Mouse (Mus musculus): ENCODE results near the gene Pmm1.

GRCm38 (mm10) chr15:81939157-81939715 is 21.5 kb downstream of the Pmm1 start:
- TF ChIP-seq POLR2AphosphoS2 (IDR thresholded peaks at IDR 0.05; ENCODE audit: insufficient read length, low read depth) (no peak), TCF12 (IDR thresholded peaks at IDR 0.05; ENCODE audit: insufficient read depth, poor library complexity, severe bottlenecking) (no peak), CEBPB (IDR thresholded peaks at IDR 0.05; ENCODE audit: insufficient read depth, poor library complexity, severe bottlenecking) (no peak), POLR2A (IDR thresholded peaks at IDR 0.05; ENCODE audit: insufficient read length, low read depth) (no peak), MYOD1 (IDR thresholded peaks at IDR 0.05; ENCODE audit: control insufficient read depth in 1 of 3, insufficient read length in 2 of 3, low read depth in 2 of 3) (peak in 1 of 3 experiments; percentile 59), E2F4 (IDR thresholded peaks at IDR 0.05; ENCODE audit: insufficient read depth) (no peak), MAX (IDR thresholded peaks at IDR 0.05; ENCODE audit: low read depth) (no peak), SRF (IDR thresholded peaks at IDR 0.05; ENCODE audit: control insufficient read depth, insufficient read length, low read depth) (no peak), TCF3 (IDR thresholded peaks at IDR 0.05; ENCODE audit: insufficient read length, low read depth) (no peak), MYOG (IDR thresholded peaks at IDR 0.05; ENCODE audit: control insufficient read depth in 1 of 3, insufficient read depth in 1 of 3, insufficient read length in 2 of 3, low read depth in 2 of 3) (no peak), USF1 (IDR thresholded peaks at IDR 0.05; ENCODE audit: low read depth) (no peak)

Measured in myocyte (in vitro differentiated cells).